Mouse (Mus musculus) megakaryocyte, embryonic 14.5 days (primary cell): ENCODE results near the gene Lrrtm3.

Source experiments
- FLI1 ChIP-seq: IDR thresholded peaks from 2 replicates; pipeline ENCODE4 v1.6.1; 2012; ENCODE audit warnings: low read length, inconsistent platforms, mixed read lengths
- GATA1 ChIP-seq: IDR thresholded peaks from 3 replicates; pipeline ENCODE4 v1.6.1; 2012; ENCODE audit warnings: mixed read lengths, low read length, inconsistent platforms, borderline replicate concordance

DNA sequence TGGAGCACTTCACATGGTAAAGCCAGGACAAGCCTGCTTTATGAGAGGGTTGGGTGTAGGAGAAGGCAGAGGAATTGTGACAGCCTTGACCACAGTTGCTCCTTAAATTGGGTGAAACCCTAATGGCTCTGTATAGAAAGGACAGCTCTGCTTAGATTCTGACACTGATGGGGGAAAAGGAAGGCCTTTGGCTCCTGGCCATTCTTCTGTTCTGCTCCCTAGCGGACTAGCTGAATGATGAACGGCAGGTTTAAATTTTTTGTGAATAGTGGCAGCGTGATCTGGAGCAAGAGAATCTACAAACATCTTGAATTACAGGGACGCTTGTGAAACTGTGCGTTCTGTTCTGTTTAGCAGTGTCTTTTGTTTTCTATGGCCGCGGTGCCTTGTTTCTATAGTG, 45.4 kb upstream of the Lrrtm3 start:
- TF ChIP-seq GATA1 (no peak), FLI1 (no peak)
